Mouse (Mus musculus) heart, postnatal 36 days (tissue): ENCODE measurements at regions not wholly inside any gene's neighbourhood (a gene's known extent, or its start where the extent isn't known, plus 50 kb on each side); places are given as distances from the start of the nearest gene placed in this dataset.
"Not testable (repeated sequence)": the region's sequence is repeated elsewhere in the genome, so short reads cannot be mapped to it uniquely, and the experiment has no call there.

Experiments used
- DNase-seq, 2 experiments: peaks; one replicate each; pipeline ENCODE4 v3.0.0; 2021 to 2022
- intact Hi-C: fragments of 180-260 bp; cut with DNase I; formaldehyde crosslinking; loops from one replicate; pipeline ENCODE4 v1.15.1; 2025

- intact Hi-C loops, DNase-seq: not testable (repeated sequence)
These were observed 56.8 kb downstream of the Gm8765 start for GRCm38 (mm10) chr13:50754911-50755310.

- intact Hi-C loops, DNase-seq: not testable (repeated sequence)
These were observed 58.2 kb downstream of the Gm8765 start for GRCm38 (mm10) chr13:50756334-50756733.

- no peak for DNase-seq
- intact Hi-C loops = loop anchor here (5.0 kb wide), 1 partner anchor 437 kb away; no protein-coding TSS in a partner anchor
These were observed 66.5 kb downstream of the Gm8765 start for GRCm38 (mm10) chr13:50764618-50765017.

- DNase-seq, intact Hi-C loops: not testable (repeated sequence)
These were observed 81.9 kb downstream of the Gm8765 start for GRCm38 (mm10) chr13:50780036-50780435.

- intact Hi-C loops = loop anchor here (10.0 kb wide), 2 partner anchors 475 to 615 kb away; no protein-coding TSS in a partner anchor
- not testable (repeated sequence) for DNase-seq
These were observed 131.9 kb downstream of the Gm8765 start for GRCm38 (mm10) chr13:50829879-50830550.
